Comparison of ENCODE assay signal across 24 mouse cellular contexts in genomic region chr11:107300235-107300634, GRCm38 (mm10).
DNase-seq lines count a peak whose midpoint lies in the region; ATAC-seq and TF ChIP-seq lines count a peak whose summit lies in the region.
"Had no signal": no experiment of that assay in that cellular context is flagged by ENCODE, and none has a peak within 500 bp of the region (broad histone marks: within the 10 kb centered on the region; RNA-seq: fewer than 3 reads in every experiment).

No protein-coding gene starts in this region.

- peak; percentile 31 for TF ChIP-seq CTCF in hindbrain, postnatal 0 days (IDR thresholded peaks at IDR 0.05; ENCODE audit: low read depth)
- peak; percentile 39 for TF ChIP-seq CTCF in liver, postnatal 0 days (IDR thresholded peaks at IDR 0.05; ENCODE audit: low read depth)
- TF ChIP-seq CTCF in stomach, postnatal 0 days (IDR thresholded peaks at IDR 0.05; ENCODE audit: low read depth): peak; percentile 49

- no peak for TF ChIP-seq EP300 in liver, postnatal 0 days (IDR thresholded peaks at IDR 0.05; ENCODE audit: low read depth)
- no peak for TF ChIP-seq EP300 in stomach, postnatal 0 days (optimal IDR thresholded peaks at IDR 0.05)

- H3K9me3 ChIP-seq in hindbrain, postnatal 0 days (ENCODE audit: low read length): 0 out of 2 replicates have a peak, but pooled peaks cover 3% of the 10 kb centered on the region
- 0 out of 2 replicates have a peak, but pooled peaks cover 5% of the 10 kb centered on the region for H3K9me3 ChIP-seq in hindbrain, embryonic 12.5 days (replicated peaks)
- H3K9me3 ChIP-seq in liver, postnatal 0 days (ENCODE audit: low read length): peaks cover 6% of the 10 kb centered on the region; the same call in 1 of the 2 replicates
- no peaks in the 10 kb centered on the region for H3K9me3 ChIP-seq in stomach, postnatal 0 days (ENCODE audit: control insufficient read depth, low read length)
- no peaks in the 10 kb centered on the region; the same call in 1 of the 2 replicates for H3K9me3 ChIP-seq in neural tube, embryonic 15.5 days (replicated peaks)
- H3K9me3 ChIP-seq: embryonic facial prominence, embryonic 12.5 days; intestine, embryonic 15.5 days; limb, embryonic 15.5 days; midbrain, embryonic 15.5 days; stomach, embryonic 15.5 days had no signal

- H3K4me3 ChIP-seq in hindbrain, postnatal 0 days (ENCODE audit: low read length): no peak overlapping the region
- no peak overlapping the region for H3K4me3 ChIP-seq in hindbrain, embryonic 12.5 days
- no peak overlapping the region for H3K4me3 ChIP-seq in liver, postnatal 0 days (ENCODE audit: low read depth, low read length)
- H3K4me3 ChIP-seq in stomach, postnatal 0 days (ENCODE audit: low read depth, low read length): no peak overlapping the region
- H3K4me3 ChIP-seq in neural tube, embryonic 15.5 days (replicated peaks): no peak overlapping the region
- H3K4me3 ChIP-seq: embryonic facial prominence, embryonic 12.5 days; erythroblast, embryonic 14.5 days; forebrain, embryonic 13.5 days; hindbrain, embryonic 13.5 days; intestine, embryonic 15.5 days; kidney, embryonic 15.5 days; limb, embryonic 15.5 days; midbrain, embryonic 15.5 days; stomach, embryonic 15.5 days had no signal

- H3K27ac ChIP-seq in hindbrain, postnatal 0 days: no peak overlapping the region
- no peak overlapping the region for H3K27ac ChIP-seq in hindbrain, embryonic 12.5 days
- no peak overlapping the region for H3K27ac ChIP-seq in liver, postnatal 0 days (ENCODE audit: low read depth)
- no peak overlapping the region for H3K27ac ChIP-seq in stomach, postnatal 0 days (replicated peaks)
- no peak overlapping the region for H3K27ac ChIP-seq in neural tube, embryonic 15.5 days (replicated peaks)
- H3K27ac ChIP-seq: embryonic facial prominence, embryonic 12.5 days; forebrain, embryonic 13.5 days; hindbrain, embryonic 13.5 days; intestine, embryonic 15.5 days; kidney, embryonic 15.5 days; limb, embryonic 15.5 days; midbrain, embryonic 15.5 days; stomach, embryonic 15.5 days had no signal

- no peak for DNase-seq in hindbrain, postnatal 0 days (ENCODE audit: low spot score)
- no peak for DNase-seq in liver, postnatal 0 days
- DNase-seq in liver (no peak), ES-CJ7 (ENCODE audit: low read depth, low spot score) (peak; percentile 46)
- DNase-seq in stomach, postnatal 0 days (ENCODE audit: low spot score): no peak
- DNase-seq: adrenal gland, postnatal 14 days; cerebellum, adult 9-11 months; gastrocnemius, postnatal 36 days; heart, postnatal 14 days; layer of hippocampus, postnatal 36 days; lung, postnatal 10 days; thymus, adult 2 months had no signal

- H3K9ac ChIP-seq in hindbrain, postnatal 0 days (replicated peaks; ENCODE audit: low read length): no peak overlapping the region
- H3K9ac ChIP-seq in hindbrain, embryonic 12.5 days: no peak overlapping the region
- H3K9ac ChIP-seq in liver, postnatal 0 days (replicated peaks): no peak overlapping the region
- H3K9ac ChIP-seq in stomach, postnatal 0 days (ENCODE audit: low read length): no peak overlapping the region
- H3K9ac ChIP-seq in neural tube, embryonic 15.5 days (replicated peaks): no peak overlapping the region
- H3K9ac ChIP-seq: embryonic facial prominence, embryonic 12.5 days; forebrain, embryonic 13.5 days; hindbrain, embryonic 13.5 days; intestine, embryonic 15.5 days; kidney, embryonic 15.5 days; limb, embryonic 15.5 days; midbrain, embryonic 15.5 days; stomach, embryonic 15.5 days had no signal

- no peaks in the 10 kb centered on the region for H3K4me1 ChIP-seq in hindbrain, postnatal 0 days (ENCODE audit: insufficient read depth, low read length)
- no peaks in the 10 kb centered on the region for H3K4me1 ChIP-seq in hindbrain, embryonic 12.5 days
- no peaks in the 10 kb centered on the region for H3K4me1 ChIP-seq in liver, postnatal 0 days (ENCODE audit: insufficient read depth)
- no peaks in the 10 kb centered on the region for H3K4me1 ChIP-seq in stomach, postnatal 0 days (replicated peaks; ENCODE audit: control insufficient read depth, insufficient read depth)
- no peaks in the 10 kb centered on the region for H3K4me1 ChIP-seq in neural tube, embryonic 15.5 days
- H3K4me1 ChIP-seq: embryonic facial prominence, embryonic 12.5 days; forebrain, embryonic 13.5 days; hindbrain, embryonic 13.5 days; intestine, embryonic 15.5 days; limb, embryonic 15.5 days; midbrain, embryonic 15.5 days; stomach, embryonic 15.5 days had no signal

- ATAC-seq in hindbrain, postnatal 0 days: no peak
- ATAC-seq in hindbrain, embryonic 12.5 days (ENCODE audit: low FRiP score): no peak
- no peak for ATAC-seq in liver, postnatal 0 days
- ATAC-seq in stomach, postnatal 0 days (ENCODE audit: low FRiP score, low TSS enrichment): no peak
- ATAC-seq in neural tube, embryonic 15.5 days (ENCODE audit: low FRiP score): no peak
- ATAC-seq: activated CD4-positive, CD25-positive, alpha-beta regulatory T cell, adult 4 months; forebrain, embryonic 13.5 days; intestine, embryonic 15.5 days; midbrain, embryonic 15.5 days had no signal

- 0 out of 2 replicates have a peak, but pooled peaks cover 1% of the 10 kb centered on the region for H3K36me3 ChIP-seq in hindbrain, postnatal 0 days (ENCODE audit: insufficient read depth, low read length)
- H3K36me3 ChIP-seq in hindbrain, embryonic 12.5 days: no peaks in the 10 kb centered on the region; the same call in 1 of the 2 replicates
- H3K36me3 ChIP-seq in liver, postnatal 0 days (replicated peaks; ENCODE audit: insufficient read depth, low read length): peaks cover 6% of the 10 kb centered on the region
- no peaks in the 10 kb centered on the region; the same call in 1 of the 2 replicates for H3K36me3 ChIP-seq in stomach, postnatal 0 days (ENCODE audit: control insufficient read depth, insufficient read depth, low read length)
- 0 out of 2 replicates have a peak, but pooled peaks cover under 1% of the 10 kb centered on the region for H3K36me3 ChIP-seq in neural tube, embryonic 15.5 days
- H3K36me3 ChIP-seq: intestine, embryonic 15.5 days; stomach, embryonic 15.5 days had no signal

- H3K4me2 ChIP-seq in hindbrain, postnatal 0 days (ENCODE audit: low read depth, low read length): no peak overlapping the region
- H3K4me2 ChIP-seq in hindbrain, embryonic 12.5 days (replicated peaks): no peak overlapping the region
- H3K4me2 ChIP-seq in liver, postnatal 0 days (ENCODE audit: low read depth, low read length): no peak overlapping the region
- H3K4me2 ChIP-seq in stomach, postnatal 0 days (replicated peaks; ENCODE audit: low read depth): no peak overlapping the region
- no peak overlapping the region for H3K4me2 ChIP-seq in neural tube, embryonic 15.5 days
- H3K4me2 ChIP-seq: embryonic facial prominence, embryonic 12.5 days; forebrain, embryonic 13.5 days; hindbrain, embryonic 13.5 days; intestine, embryonic 15.5 days; kidney, embryonic 15.5 days; limb, embryonic 15.5 days; midbrain, embryonic 15.5 days; stomach, embryonic 15.5 days had no signal

- H3K27me3 ChIP-seq in hindbrain, postnatal 0 days (ENCODE audit: insufficient read depth, low read length): no peaks in the 10 kb centered on the region
- no peaks in the 10 kb centered on the region for H3K27me3 ChIP-seq in hindbrain, embryonic 12.5 days
- no peaks in the 10 kb centered on the region for H3K27me3 ChIP-seq in liver, postnatal 0 days (ENCODE audit: insufficient read depth, low read length)
- no peaks in the 10 kb centered on the region for H3K27me3 ChIP-seq in stomach, postnatal 0 days (ENCODE audit: control insufficient read depth, insufficient read depth, low read length)
- H3K27me3 ChIP-seq in neural tube, embryonic 15.5 days (replicated peaks): no peaks in the 10 kb centered on the region
- H3K27me3 ChIP-seq: embryonic facial prominence, embryonic 12.5 days; forebrain, embryonic 13.5 days; hindbrain, embryonic 13.5 days; intestine, embryonic 15.5 days; kidney, embryonic 15.5 days; limb, embryonic 15.5 days; midbrain, embryonic 15.5 days; stomach, embryonic 15.5 days had no signal
